Mouse (Mus musculus) midbrain, embryonic 10.5 days (tissue): Measurements from ENCODE around the gene Kntc1. TPM values are rescaled to one million over a fixed set of nuclear protein-coding genes. Genes with fewer than 3 reads are reported as not detected.
A peak's percentile ranks its signal among the peaks of the same experiment; 100 is the strongest.

Experiments
- DNase-seq: peaks from one replicate; pipeline ENCODE4 v3.0.0-alpha.2; 2017; ENCODE audit warnings: low spot score
- H3K27ac ChIP-seq: fragments of 300-500 bp; sonication (generic); replicated peaks from 2 replicates; pipeline ENCODE4 v1.5.1; 2016; ENCODE audit warnings: mild to moderate bottlenecking
- H3K27me3 ChIP-seq: fragments of 300-500 bp; sonication (generic); 2 replicates; pipeline ENCODE4 v1.6.1; 2016; ENCODE audit warnings: low read depth, mild to moderate bottlenecking; ENCODE audit not compliant: poor library complexity, severe bottlenecking
- H3K36me3 ChIP-seq: fragments of 300-500 bp; sonication (generic); 2 replicates; pipeline ENCODE4 v1.6.1; 2016; ENCODE audit warnings: mild to moderate bottlenecking, moderate library complexity
- H3K4me1 ChIP-seq: fragments of 300-500 bp; sonication (generic); 2 replicates; pipeline ENCODE4 v1.6.1; 2016
- H3K4me3 ChIP-seq: fragments of 300-500 bp; sonication (generic); 2 replicates; pipeline ENCODE4 v1.5.1; 2016; ENCODE audit warnings: mild to moderate bottlenecking, moderate library complexity
- H3K9me3 ChIP-seq: fragments of 300-500 bp; sonication (generic); replicated peaks from 2 replicates; pipeline ENCODE4 v1.6.1; 2016; ENCODE audit warnings: mild to moderate bottlenecking
- WGBS: fragments of 180-500 bp; shearing (Covaris S2); methylation state at CpG from one replicate; pipeline ENCODE4 v1.1.7; 2016; 5-methylcytosine and 5-hydroxymethylcytosine counted together
- polyA plus RNA-seq: library from polyadenylated mRNA; unstranded; fragments of >200 nt; fragmentation: Nextera tagmentation; extraction: Ambion mirVana; gene quantifications from 2 replicates; pipeline ENCODE4 v1.2.1, GENCODE M21; 2016

The Kntc1 gene
- polyA plus RNA-seq, 1 experiment from 2014 or later: 47.7 TPM

GRCm38 (mm10) chr5:123820501-123821263 lies 71.2 kb downstream of the Kntc1 start:
- 91% methylated on average over 9 of the region's 9 CpGs for WGBS
- Histone ChIP-seq H3K27me3 (no peaks in the 10 kb centered on the region), H3K4me3 (no peak overlapping the region), H3K27ac (no peak overlapping the region), H3K36me3 (peaks cover 76% of the 10 kb centered on the region), H3K4me1 (no peaks in the 10 kb centered on the region), H3K9me3 (no peaks in the 10 kb centered on the region)
- DNase-seq: no peak

DNA sequence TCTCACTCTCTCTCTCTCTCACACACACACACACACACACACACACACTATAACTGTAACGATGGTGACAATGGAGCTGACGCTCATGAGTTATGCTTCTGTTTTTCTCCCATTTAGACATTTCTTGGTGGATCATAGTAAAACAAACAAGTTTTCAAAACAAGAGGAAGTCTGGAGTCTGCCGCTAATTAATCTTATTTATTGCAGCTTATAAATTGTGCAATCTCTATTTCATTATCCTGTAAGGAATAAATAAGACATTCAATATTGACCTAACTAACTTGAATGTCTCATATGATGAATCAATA lies 71.7 kb downstream of the Kntc1 start:
- Histone ChIP-seq H3K4me3 (no peak overlapping the region), H3K4me1 (no peaks in the 10 kb centered on the region), H3K27me3 (no peaks in the 10 kb centered on the region), H3K27ac (no peak overlapping the region), H3K9me3 (no peaks in the 10 kb centered on the region), H3K36me3 (peaks cover 71% of the 10 kb centered on the region)
- 97% methylated on average over 3 of the region's 3 CpGs for WGBS
- DNase-seq: no peak

DNA sequence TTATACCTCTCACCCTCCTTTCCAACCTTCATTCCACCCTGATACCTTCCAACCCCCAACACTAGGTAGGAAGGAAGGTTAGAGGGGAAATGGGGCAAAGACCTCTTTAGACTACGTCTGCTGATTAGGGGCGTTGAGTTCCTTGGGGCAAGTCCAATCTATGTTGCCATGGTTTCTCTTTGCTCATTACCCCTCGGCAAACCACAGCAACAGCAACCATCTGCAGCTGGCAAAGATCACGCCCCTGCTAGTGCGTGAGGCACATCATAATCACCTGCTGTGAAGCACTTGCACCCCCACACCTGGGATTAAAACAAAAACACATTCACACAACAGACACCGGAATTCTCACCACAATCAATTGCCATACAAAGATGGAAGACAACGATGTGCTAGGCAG lies 73.2 kb downstream of the Kntc1 start:
- H3K27me3 ChIP-seq: no peaks in the 10 kb centered on the region
- H3K4me3 ChIP-seq: no peak overlapping the region
- no peaks in the 10 kb centered on the region for H3K4me1 ChIP-seq
- 87% methylated on average over 7 of the region's 7 CpGs for WGBS
- H3K27ac ChIP-seq: no peak overlapping the region
- H3K36me3 ChIP-seq: peaks cover 56% of the 10 kb centered on the region
- H3K9me3 ChIP-seq: no peaks in the 10 kb centered on the region
- DNase-seq: no peak

GRCm38 (mm10) chr5:123827659-123828091 lies 78.2 kb downstream of the Kntc1 start:
- DNase-seq: no peak
- whole genome bisulfite sequencing: 88% methylated on average over 6 of the region's 6 CpGs
- peaks cover 6% of the 10 kb centered on the region for H3K36me3 ChIP-seq
- H3K27ac ChIP-seq: no peak overlapping the region
- H3K27me3 ChIP-seq: no peaks in the 10 kb centered on the region
- no peaks in the 10 kb centered on the region for H3K9me3 ChIP-seq
- H3K4me1 ChIP-seq: no peaks in the 10 kb centered on the region
- no peak overlapping the region for H3K4me3 ChIP-seq

DNA sequence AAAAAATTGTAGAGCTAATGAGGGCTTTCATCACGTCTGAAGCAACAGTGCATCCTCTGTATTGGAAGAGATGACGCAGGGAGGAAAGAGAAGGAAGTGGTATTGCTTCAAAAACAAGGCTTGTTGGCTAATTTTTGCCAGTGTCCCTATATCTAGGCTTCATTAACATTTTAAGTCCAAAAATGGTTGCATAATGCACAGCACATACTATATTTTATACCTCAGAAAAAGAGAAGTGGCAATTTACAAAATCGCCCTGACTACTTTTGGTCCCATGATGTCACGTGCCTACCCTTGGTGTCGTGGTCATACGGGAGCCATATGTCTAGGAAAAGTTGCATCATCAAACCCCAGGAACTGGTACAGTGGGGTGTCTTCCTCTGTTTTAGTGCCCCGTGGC lies 82.8 kb downstream of the Kntc1 start:
- no peaks in the 10 kb centered on the region for H3K9me3 ChIP-seq
- peaks cover 3% of the 10 kb centered on the region; the same call in 1 of the 2 replicates for H3K4me1 ChIP-seq
- no peaks in the 10 kb centered on the region for H3K27me3 ChIP-seq
- no peak overlapping the region for H3K27ac ChIP-seq
- no peak for DNase-seq
- no peaks in the 10 kb centered on the region for H3K36me3 ChIP-seq
- H3K4me3 ChIP-seq: no peak overlapping the region
- WGBS: 89% methylated on average over 7 of the region's 7 CpGs

- H3K4me3 ChIP-seq: no peak overlapping the region
- H3K4me1 ChIP-seq: peaks cover 13% of the 10 kb centered on the region
- DNase-seq: no peak
- H3K9me3 ChIP-seq: no peaks in the 10 kb centered on the region
- 83% methylated on average over 3 of the region's 3 CpGs for WGBS
- no peaks in the 10 kb centered on the region for H3K27me3 ChIP-seq
- H3K36me3 ChIP-seq: no peaks in the 10 kb centered on the region
- H3K27ac ChIP-seq: no peak overlapping the region
Observed at GRCm38 (mm10) chr5:123834836-123835235, 85.3 kb downstream of the Kntc1 start.

DNA sequence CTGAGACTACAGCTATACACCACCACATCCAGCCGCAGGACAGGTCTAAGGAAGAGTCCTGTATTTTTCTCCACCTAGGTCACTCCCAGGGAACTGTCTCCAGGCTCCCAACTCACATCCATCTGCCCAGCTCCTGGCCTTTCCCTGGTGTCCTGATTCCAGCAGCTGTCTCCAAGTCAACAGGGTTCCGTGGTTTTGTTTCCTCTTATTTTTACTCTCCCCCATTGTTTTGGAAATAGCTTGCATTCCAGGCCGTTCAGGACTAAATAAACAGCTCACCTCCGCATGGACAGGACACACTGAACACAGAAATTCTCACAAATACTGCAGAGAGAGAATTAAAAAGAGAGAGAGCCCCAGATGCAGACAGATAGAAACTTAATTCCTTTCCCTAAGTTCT lies 87.9 kb downstream of the Kntc1 start:
- H3K27ac ChIP-seq: 0 out of 2 replicates have a peak overlapping the region, but pooled peaks have one; percentile 43
- peaks cover 18% of the 10 kb centered on the region for H3K4me1 ChIP-seq
- 50% methylated on average over 4 of the region's 4 CpGs for WGBS
- no peak for DNase-seq
- H3K4me3 ChIP-seq: no peak overlapping the region
- H3K36me3 ChIP-seq: no peaks in the 10 kb centered on the region
- H3K9me3 ChIP-seq: no peaks in the 10 kb centered on the region
- no peaks in the 10 kb centered on the region for H3K27me3 ChIP-seq

DNA sequence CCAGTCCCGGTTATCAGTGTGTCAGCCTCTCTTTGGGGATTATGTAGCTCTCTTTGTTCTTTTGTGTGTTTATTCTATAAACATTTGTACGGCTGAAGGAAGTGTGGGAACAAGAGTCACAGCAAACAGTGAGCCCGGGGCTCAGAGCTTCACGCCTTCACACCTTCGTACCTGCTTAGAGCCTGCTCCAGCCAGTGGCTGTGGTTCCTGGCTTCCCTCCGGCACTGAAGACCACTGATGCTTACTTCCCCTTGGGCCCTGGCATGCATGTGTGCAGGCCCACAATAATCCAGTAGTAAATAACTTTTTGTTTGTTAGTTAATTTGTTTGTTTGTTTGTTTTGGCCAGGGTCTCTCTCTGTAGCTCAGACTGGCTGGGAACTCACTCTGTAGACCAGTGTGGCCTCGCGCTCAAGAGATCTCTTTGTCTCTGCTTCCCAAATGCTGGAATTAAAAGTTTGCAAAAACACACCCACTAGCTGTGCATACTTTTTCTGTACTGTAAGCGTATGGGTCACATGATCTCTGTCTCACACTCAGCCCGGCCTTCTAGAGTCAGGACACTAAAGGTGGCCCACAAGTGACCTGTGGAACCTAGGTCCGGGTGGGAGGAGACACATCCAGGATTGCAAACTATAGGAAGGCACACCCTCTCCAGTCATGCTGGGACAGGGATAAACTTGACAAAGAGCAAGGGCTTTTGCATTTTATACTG lies 92.9 kb downstream of the Kntc1 start:
- H3K27me3 ChIP-seq: no peaks in the 10 kb centered on the region
- H3K9me3 ChIP-seq: no peaks in the 10 kb centered on the region
- H3K4me3 ChIP-seq: no peak overlapping the region
- peak overlapping the region; percentile 2; the same call in 1 of the 2 replicates for H3K27ac ChIP-seq
- WGBS: 75% methylated on average over 11 of the region's 11 CpGs
- H3K4me1 ChIP-seq: peaks cover 22% of the 10 kb centered on the region
- no peaks in the 10 kb centered on the region for H3K36me3 ChIP-seq
- no peak for DNase-seq

DNA sequence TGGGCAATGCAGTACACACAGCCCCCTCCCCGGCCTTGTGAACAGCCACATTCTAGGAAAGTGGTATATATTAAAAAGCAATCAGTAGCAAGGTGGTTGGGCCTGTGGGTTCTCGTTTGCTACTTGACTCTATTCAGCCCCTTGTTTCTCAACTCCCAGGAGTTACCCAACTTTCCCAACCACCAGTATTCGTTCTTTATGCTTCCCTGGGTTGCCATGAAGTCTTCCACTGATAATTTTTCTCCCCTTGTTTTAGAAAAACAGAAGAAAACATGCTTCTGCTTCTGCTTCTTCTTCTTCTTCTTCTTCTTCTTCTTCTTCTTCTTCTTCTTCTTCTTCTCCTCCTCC lies 93.4 kb downstream of the Kntc1 start:
- H3K4me1 ChIP-seq: peaks cover 16% of the 10 kb centered on the region; the same call in 1 of the 2 replicates
- H3K27me3 ChIP-seq: no peaks in the 10 kb centered on the region
- no peak overlapping the region for H3K4me3 ChIP-seq
- no peak overlapping the region for H3K27ac ChIP-seq
- 78% methylated on average over 3 of the region's 3 CpGs for WGBS
- no peaks in the 10 kb centered on the region for H3K36me3 ChIP-seq
- no peaks in the 10 kb centered on the region for H3K9me3 ChIP-seq
- DNase-seq: no peak

DNA sequence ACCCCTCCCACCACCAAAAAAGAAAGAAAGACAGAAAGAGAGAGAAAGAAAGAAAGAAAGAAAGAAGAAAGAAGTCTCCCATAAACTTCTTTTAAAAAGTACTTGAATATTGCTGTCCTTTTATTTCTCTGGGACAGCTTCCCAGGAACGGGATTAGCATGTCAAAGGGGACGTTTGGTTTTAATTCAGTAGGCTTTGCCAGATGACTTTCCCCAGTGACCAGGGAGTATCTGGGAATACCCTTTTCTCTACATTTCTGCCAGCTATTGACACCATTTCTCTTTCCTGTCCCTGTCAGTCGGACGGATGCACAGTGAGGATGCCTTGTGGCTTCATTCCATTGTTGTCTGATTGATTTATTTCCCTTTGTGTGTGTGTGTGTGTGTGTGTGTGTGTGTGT lies 94.3 kb downstream of the Kntc1 start:
- no peak for DNase-seq
- H3K9me3 ChIP-seq: no peaks in the 10 kb centered on the region
- H3K4me3 ChIP-seq: no peak overlapping the region
- peaks cover 13% of the 10 kb centered on the region; the same call in 1 of the 2 replicates for H3K4me1 ChIP-seq
- H3K27me3 ChIP-seq: no peaks in the 10 kb centered on the region
- no peaks in the 10 kb centered on the region for H3K36me3 ChIP-seq
- 58% methylated on average over 4 of the region's 4 CpGs for WGBS
- H3K27ac ChIP-seq: no peak overlapping the region

- no peaks in the 10 kb centered on the region for H3K27me3 ChIP-seq
- no peaks in the 10 kb centered on the region for H3K36me3 ChIP-seq
- H3K9me3 ChIP-seq: no peaks in the 10 kb centered on the region
- H3K27ac ChIP-seq: no peak overlapping the region
- peaks cover 13% of the 10 kb centered on the region; the same call in 1 of the 2 replicates for H3K4me1 ChIP-seq
- no peak overlapping the region for H3K4me3 ChIP-seq
- WGBS: 94% methylated on average over 14 of the region's 14 CpGs
- DNase-seq: no peak
Observed at GRCm38 (mm10) chr5:123844316-123844715, 94.8 kb downstream of the Kntc1 start.

GRCm38 (mm10) chr5:123851398-123851797 lies 101.9 kb downstream of the Kntc1 start:
- Histone ChIP-seq H3K27ac (no peak overlapping the region), H3K9me3 (peaks cover 5% of the 10 kb centered on the region; the same call in 1 of the 2 replicates), H3K36me3 (no peaks in the 10 kb centered on the region), H3K4me1 (no peaks in the 10 kb centered on the region), H3K4me3 (no peak overlapping the region), H3K27me3 (no peaks in the 10 kb centered on the region)
- no peak for DNase-seq
- WGBS: 72% methylated on average over 2 of the region's 2 CpGs

GRCm38 (mm10) chr5:123853877-123854504 lies 104.5 kb downstream of the Kntc1 start:
- no peak overlapping the region for H3K4me3 ChIP-seq
- H3K4me1 ChIP-seq: no peaks in the 10 kb centered on the region
- 91% methylated on average over 11 of the region's 11 CpGs for WGBS
- H3K9me3 ChIP-seq: peaks cover 5% of the 10 kb centered on the region; the same call in 1 of the 2 replicates
- no peak overlapping the region for H3K27ac ChIP-seq
- no peaks in the 10 kb centered on the region for H3K27me3 ChIP-seq
- no peak for DNase-seq
- H3K36me3 ChIP-seq: no peaks in the 10 kb centered on the region
